Mouse (Mus musculus) Patski (cell line): ENCODE results near the gene Fkrp. TPM values are rescaled to one million over a fixed set of nuclear protein-coding genes. Genes with fewer than 3 reads are reported as not detected.

Experiments
- ATAC-seq: fragments of 100-300 bp; one replicate; pipeline ENCODE4 v1.8.0; 2021
- CTCF ChIA-PET: fragments of 350-600 bp; sonication (Branson Sonifier 250); formaldehyde crosslinking; loops from one replicate; lab custom pipeline; 2022; ENCODE audit warnings: inconsistent platforms; lab: Charles Lee
- POLR2A ChIA-PET: fragments of 350-600 bp; sonication (Branson Sonifier 250); formaldehyde crosslinking; loops from one replicate; lab custom pipeline; 2022; ENCODE audit warnings: antibody characterized with exemption, inconsistent platforms; lab: Charles Lee
- DNase-seq: peaks from one replicate; pipeline ENCODE4 v3.0.0-alpha.2; 2011; ENCODE audit warnings: low read depth, low spot score
- H3K27me3 ChIP-seq: fragments of 371-371 bp; one replicate; pipeline ENCODE4 v1.5.1; 2021
- CTCF ChIP-seq: fragments of 100-300 bp; IDR thresholded peaks from one replicate; pipeline ENCODE4 v1.5.1; 2021
- in situ Hi-C: fragments of 300-500 bp; cut with MboI; formaldehyde crosslinking; loops from 3 replicates; pipeline ENCODE4 v1.11.1; 2018; ENCODE audit warnings: low pct_unique_long_range_greater_than_20kb, mixed read lengths
- polyA plus RNA-seq: library from polyadenylated mRNA; unstranded; gene quantifications from one replicate; pipeline ENCODE4 v1.2.3, GENCODE M21; 2021

Fkrp gene
- polyA plus RNA-seq, 1 experiment from 2014 or later: 33.4 TPM

DNA sequence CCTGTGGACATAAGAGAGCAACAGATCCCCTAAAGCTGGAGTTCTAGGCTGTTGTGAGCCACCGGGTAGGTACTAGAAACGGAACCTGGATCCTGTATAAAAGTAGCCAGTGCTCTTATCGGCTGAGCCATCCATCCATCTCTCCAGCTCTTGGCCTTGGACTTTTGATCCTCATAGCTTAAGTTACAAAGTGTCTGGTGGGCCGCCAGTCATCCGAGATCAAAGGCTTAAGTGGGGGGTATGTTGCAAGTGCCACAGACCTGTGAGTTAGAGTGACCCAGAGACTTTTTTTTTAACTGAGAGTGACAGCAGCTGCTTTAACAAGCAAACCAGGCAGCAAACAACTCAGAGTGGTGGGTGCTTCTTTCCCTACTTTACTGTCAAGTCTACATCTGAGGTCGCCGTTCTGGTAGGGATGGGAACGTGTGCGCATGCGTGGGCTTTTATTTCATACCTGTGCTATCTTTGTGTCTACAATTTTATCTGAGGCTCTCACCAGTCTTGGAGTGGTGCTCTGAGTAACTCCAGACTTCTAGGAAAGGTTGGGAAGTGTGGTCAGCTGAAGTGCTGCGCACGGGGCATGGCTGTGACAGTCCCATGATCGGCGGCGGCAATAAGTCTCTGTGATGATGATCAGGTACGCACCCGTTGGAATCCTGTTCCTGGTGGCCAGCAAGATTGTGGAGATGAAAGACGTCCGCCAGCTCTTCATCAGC lies 23.4 kb downstream of the Fkrp start:
- TF ChIP-seq CTCF: no peak
- no peaks in the 10 kb centered on the region for H3K27me3 ChIP-seq
- CTCF ChIA-PET: interaction anchor here (1.0 kb wide), 1 partner anchor 46 kb away, joined by 3 read pairs; no protein-coding TSS in a partner anchor
- DNase-seq: no peak
- POLR2A ChIA-PET: no interaction called here
- in situ Hi-C loops: no loop called here
- no peak for ATAC-seq

DNA sequence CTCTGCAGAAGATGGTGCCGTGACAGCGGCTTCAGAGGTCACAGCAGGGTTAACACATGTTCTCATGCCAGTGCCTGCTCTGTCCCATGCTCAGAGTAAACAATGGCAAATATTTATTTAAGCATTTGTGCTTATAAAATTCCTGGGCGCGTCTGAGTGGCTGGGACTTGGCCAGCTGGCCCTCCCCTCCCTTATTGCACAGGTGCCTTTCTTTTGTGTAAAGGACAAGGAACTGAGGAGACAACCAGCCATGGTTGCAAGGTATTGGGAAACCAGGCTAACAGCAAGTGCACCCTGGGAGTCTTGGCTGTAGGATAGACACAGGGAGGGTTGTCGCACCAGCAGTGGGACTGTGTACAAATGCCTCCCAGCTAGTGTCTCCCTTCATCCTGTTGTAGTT lies 24.2 kb downstream of the Fkrp start:
- ChIA-PET POLR2A (no interaction called here), CTCF (interaction anchor here (1.0 kb wide), 2 partner anchors 17 to 46 kb away, joined by 3 to 4 read pairs; no protein-coding TSS in a partner anchor)
- no peak for TF ChIP-seq CTCF
- H3K27me3 ChIP-seq: no peaks in the 10 kb centered on the region
- ATAC-seq: no peak
- in situ Hi-C loops: no loop called here
- no peak for DNase-seq

DNA sequence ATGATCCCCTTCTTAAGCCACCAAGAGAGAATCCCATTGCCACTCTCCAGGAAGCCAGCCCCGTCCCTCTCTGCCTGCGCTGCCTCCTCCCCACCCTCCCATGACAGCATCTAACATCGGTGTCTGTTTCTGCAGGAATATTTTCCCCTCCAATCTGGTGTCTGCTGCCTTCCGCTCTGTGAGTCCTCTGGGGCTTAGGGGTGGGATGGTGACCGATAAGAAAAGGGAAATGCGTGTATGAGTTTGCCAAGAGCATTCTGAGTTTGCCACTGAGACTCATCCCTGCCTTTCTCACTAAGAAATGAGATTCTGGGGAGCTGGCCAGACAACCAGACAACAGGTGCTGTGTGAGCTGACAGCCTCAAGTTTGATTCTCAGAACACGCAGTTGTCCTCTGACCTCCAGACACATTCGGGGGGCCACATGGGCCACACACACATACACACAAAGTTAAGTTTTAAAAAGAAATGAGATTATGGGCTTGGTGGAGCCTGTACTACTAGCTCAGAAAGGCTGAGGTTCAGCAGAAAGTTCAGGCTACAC lies 30.9 kb downstream of the Fkrp start:
- no peak for ATAC-seq
- no peak for TF ChIP-seq CTCF
- in situ Hi-C loops: no loop called here
- POLR2A ChIA-PET: no interaction called here
- no peak for DNase-seq
- H3K27me3 ChIP-seq: no peaks in the 10 kb centered on the region
- CTCF ChIA-PET: interaction anchor here (1.1 to 1.4 kb wide), 2 partner anchors 16 to 28 kb away, joined by 3 to 4 read pairs; no protein-coding TSS in a partner anchor

DNA sequence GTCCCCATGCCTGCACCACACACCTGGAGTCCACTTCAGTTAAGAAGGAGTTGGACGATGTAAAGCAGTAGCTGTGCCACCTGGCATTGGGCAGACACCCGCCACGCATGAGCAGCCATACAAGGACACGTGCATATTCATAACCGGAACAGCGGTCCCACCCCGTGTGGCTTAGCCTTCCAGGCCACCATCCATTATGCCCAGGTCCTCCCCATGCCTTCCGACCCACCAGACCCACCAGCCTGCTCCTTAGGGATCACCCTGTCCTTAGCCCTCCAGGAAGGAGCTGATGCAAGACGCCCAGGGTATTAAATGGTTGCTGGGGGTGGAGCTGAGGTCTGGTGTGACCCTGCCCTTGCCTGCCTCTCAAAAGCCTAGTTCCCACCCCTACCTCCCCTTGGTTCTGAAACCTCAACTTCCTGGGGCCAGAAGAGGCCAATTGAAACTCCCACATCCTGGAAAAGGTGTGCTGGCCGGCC lies 32.0 kb downstream of the Fkrp start:
- ChIA-PET CTCF (interaction anchor here (1.1 to 1.8 kb wide), 2 partner anchors 25 to 30 kb away, joined by 3 read pairs; no protein-coding TSS in a partner anchor), POLR2A (interaction anchor here (0.6 kb wide), 1 partner anchor 737 kb away, joined by 5 read pairs; no protein-coding TSS in a partner anchor)
- ATAC-seq (peak; percentile 24), DNase-seq (no peak)
- no peaks in the 10 kb centered on the region for H3K27me3 ChIP-seq
- in situ Hi-C loops: no loop called here
- TF ChIP-seq CTCF: no peak

DNA sequence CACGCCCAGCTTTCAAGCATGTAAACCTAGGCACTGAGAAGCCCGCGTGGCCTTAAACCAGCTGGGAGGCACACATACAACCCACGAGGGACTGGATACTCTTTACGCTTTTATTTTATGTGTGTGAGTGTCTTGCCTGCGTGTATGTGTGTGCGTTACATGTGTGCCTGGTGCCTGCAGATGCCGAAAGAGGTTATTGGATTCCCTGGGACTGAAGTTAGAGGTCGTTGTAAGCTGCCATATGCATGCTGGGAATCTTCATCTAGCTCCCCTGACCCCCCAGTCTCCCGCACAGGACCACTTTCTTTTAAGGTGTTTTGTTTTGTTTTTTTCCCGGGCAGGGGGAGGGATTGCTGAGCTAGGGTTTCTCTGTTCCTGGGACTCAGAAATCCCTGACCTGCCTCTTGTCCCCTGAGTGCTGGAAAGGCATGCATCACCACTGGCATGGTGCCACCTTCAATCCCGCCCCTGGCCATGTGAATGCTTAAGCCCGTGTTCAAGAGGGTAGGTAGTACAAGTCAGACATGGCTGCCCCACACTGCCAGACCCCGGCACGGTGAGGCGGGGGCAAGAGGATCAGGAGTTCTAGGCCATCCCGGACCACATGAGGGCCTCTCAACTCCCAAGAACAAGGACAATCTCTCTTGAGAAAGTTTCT lies 32.6 kb downstream of the Fkrp start:
- in situ Hi-C loops: no loop called here
- DNase-seq (peak; percentile 57), ATAC-seq (peak; percentile 32)
- POLR2A ChIA-PET: interaction anchor here (0.6 to 1.0 kb wide), 3 partner anchors 9 to 737 kb away, joined by 3 to 5 read pairs (median 4); no protein-coding TSS in a partner anchor
- CTCF ChIA-PET: interaction anchor here (0.9 to 1.8 kb wide), 2 partner anchors 25 to 154 kb away, joined by 3 read pairs; no protein-coding TSS in a partner anchor
- TF ChIP-seq CTCF: no peak
- H3K27me3 ChIP-seq: no peaks in the 10 kb centered on the region

DNA sequence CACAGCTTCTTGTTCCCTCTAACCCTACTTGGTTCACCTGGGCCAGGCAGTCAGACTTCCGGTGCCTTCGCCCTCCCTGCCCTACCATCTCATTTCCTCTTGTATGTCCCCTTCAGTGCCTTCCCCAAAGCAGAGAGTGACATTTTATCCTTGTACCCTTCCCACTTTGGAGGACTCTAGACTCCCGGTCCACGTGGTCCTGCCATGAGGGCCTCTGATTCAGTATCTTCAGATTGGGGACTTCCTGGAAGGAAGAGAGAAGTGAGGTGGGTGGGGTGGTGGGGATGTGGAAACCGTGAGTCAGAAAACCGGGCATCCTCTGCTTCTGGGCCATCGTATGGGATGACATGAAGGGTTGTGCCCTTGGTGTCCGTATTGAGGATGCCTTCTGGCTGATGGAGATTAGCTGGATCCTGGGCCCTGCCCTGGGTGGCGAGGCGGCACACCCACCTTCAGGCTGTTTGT lies 33.3 kb downstream of the Fkrp start:
- TF ChIP-seq CTCF: no peak
- ChIA-PET CTCF (interaction anchor here (0.9 to 1.8 kb wide), 2 partner anchors 26 to 154 kb away, joined by 3 read pairs; no protein-coding TSS in a partner anchor), POLR2A (interaction anchor here (1.0 kb wide), 2 partner anchors 9 to 12 kb away, joined by 3 to 4 read pairs; no protein-coding TSS in a partner anchor)
- DNase-seq (no peak), ATAC-seq (no peak)
- in situ Hi-C loops: no loop called here
- no peaks in the 10 kb centered on the region for H3K27me3 ChIP-seq

DNA sequence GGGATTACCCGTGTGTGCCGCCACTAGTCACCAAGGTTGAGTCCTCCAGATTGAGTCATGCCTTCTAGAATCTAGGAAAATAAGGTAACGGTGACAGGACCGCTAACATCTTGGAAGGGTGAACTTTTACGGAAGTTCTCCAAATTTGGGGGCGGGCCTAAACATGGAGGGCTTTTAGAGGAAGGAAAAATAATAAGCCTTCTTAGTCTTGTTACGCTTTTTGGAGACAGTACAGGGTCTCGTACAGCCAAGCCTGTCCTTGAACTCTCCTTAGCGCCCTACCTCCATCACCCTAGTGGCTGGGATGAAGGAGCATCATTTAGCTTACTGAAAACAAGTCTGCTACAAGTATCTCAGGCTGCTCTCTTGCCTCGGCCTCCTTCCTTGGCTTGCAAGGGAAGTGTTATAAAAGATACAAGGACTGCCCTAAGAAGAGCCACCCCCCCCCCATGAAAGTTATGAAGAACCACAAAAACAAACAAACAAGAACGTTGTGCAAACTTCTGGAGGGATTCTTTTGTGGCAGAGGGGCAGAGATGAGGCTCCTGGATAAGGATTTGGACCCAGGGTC lies 33.9 kb downstream of the Fkrp start:
- CTCF ChIA-PET: no interaction called here
- no peaks in the 10 kb centered on the region for H3K27me3 ChIP-seq
- DNase-seq (no peak), ATAC-seq (no peak)
- in situ Hi-C loops: no loop called here
- no peak for TF ChIP-seq CTCF
- POLR2A ChIA-PET: interaction anchor here (1.0 kb wide), 1 partner anchor 13 kb away, joined by 3 read pairs; no protein-coding TSS in a partner anchor

DNA sequence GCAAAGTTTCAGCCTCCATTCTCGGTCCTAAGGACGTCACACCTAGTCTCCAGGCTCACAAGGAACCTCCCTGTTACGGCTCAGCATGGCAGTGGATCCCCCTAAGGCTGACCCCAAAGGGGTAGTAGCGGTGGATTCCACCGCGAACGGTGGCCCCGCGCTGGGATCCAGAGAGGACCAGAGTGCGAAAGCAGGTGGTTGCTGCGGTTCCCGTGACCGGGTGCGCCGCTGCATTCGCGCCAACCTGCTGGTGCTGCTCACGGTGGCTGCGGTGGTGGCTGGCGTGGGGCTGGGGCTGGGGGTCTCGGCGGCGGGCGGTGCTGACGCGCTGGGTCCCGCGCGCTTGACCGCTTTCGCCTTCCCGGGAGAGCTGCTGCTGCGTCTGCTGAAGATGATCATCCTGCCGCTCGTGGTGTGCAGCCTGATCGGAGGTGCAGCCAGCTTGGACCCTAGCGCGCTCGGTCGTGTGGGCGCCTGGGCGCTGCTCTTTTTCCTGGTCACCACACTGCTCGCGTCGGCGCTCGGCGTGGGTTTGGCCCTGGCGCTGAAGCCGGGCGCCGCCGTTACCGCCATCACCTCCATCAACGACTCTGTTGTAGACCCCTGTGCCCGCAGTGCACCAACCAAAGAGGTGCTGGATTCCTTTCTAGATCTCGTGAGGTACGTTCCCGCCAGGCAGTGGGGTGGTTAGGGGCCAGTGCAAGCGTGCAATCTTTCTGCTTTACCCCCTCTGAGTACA lies 34.5 kb downstream of the Fkrp start:
- ATAC-seq: peak; percentile 8
- no peaks in the 10 kb centered on the region for H3K27me3 ChIP-seq
- no peak for TF ChIP-seq CTCF
- in situ Hi-C loops: no loop called here
- ChIA-PET POLR2A (no interaction called here), CTCF (interaction anchor here (1.1 kb wide), 1 partner anchor 36 kb away, joined by 4 read pairs; no protein-coding TSS in a partner anchor)
- no peak for DNase-seq

DNA sequence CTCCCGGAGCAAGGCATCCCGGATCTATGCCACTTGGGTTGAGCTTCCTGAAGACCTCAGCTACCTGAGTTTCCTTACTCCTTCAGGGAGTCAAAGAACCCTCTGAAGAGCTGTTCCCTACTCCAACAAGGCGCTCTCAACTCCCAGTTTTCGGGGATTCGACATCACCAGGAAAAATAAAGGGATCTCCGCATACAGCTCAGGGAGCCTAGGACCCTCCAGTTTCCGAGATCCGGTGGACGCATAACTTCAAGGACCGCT lies 35.0 kb downstream of the Fkrp start:
- H3K27me3 ChIP-seq: no peaks in the 10 kb centered on the region
- CTCF ChIA-PET: interaction anchor here (1.1 kb wide), 1 partner anchor 36 kb away, joined by 4 read pairs; no protein-coding TSS in a partner anchor
- POLR2A ChIA-PET: no interaction called here
- peak; percentile 13 for ATAC-seq
- TF ChIP-seq CTCF: no peak
- no peak for DNase-seq
- in situ Hi-C loops: no loop called here
